Mouse (Mus musculus): ENCODE measurements around the gene Daam2.
"Not testable (repeated sequence)": the region's sequence is repeated elsewhere in the genome, so short reads cannot be mapped to it uniquely, and the experiment has no call there.

Daam2 gene

GRCm38 (mm10) chr17:49448570-49449229, 115.4 kb downstream of the Daam2 start:
- CTCF ChIA-PET = interaction anchor here in 1 of 4 experiments (0.6 kb wide), 1 partner anchor 13 kb away, joined by 3 read pairs; no protein-coding TSS in a partner anchor
- POLR2A ChIA-PET = interaction anchor here in 3 of 4 experiments (1.1 to 1.8 kb wide), 4 partner anchors 8 to 18 kb away, joined by 3 to 6 read pairs (median 4); no protein-coding TSS in a partner anchor

GRCm38 (mm10) chr17:49442841-49443240, 121.3 kb downstream of the Daam2 start:
- POLR2A ChIA-PET = not testable (repeated sequence)

GRCm38 (mm10) chr17:49440331-49441130, 123.6 kb downstream of the Daam2 start:
- CTCF ChIA-PET = no interaction called here
- POLR2A ChIA-PET = interaction anchor here in 3 of 4 experiments (0.8 to 1.5 kb wide), 3 partner anchors 9 kb away, joined by 4 to 7 read pairs (median 6); no protein-coding TSS in a partner anchor

More at GRCm38 (mm10) chr17:49442841-49443240, 121.3 kb downstream of the Daam2 start:
- CTCF ChIA-PET = not testable (repeated sequence)

- POLR2A ChIA-PET = interaction anchor here in 3 of 4 experiments (0.8 to 1.5 kb wide), 3 partner anchors 9 to 10 kb away, joined by 4 to 7 read pairs (median 6); no protein-coding TSS in a partner anchor
Measured at GRCm38 (mm10) chr17:49439706-49440105, 124.4 kb downstream of the Daam2 start.

GRCm38 (mm10) chr17:49438822-49439574, 125.1 kb downstream of the Daam2 start:
- ChIA-PET POLR2A (no interaction called here), CTCF (no interaction called here)

More at GRCm38 (mm10) chr17:49439706-49440105, 124.4 kb downstream of the Daam2 start:
- CTCF ChIA-PET = no interaction called here

GRCm38 (mm10) chr17:49437306-49437705, 126.8 kb downstream of the Daam2 start:
- POLR2A ChIA-PET = interaction anchor here in 2 of 4 experiments (0.7 to 1.2 kb wide), 2 partner anchors 9 to 114 kb away, joined by 3 read pairs; partner anchors contain the start of gene Mocs1 (in 1 of the 2)
- CTCF ChIA-PET = not testable (repeated sequence)

GRCm38 (mm10) chr17:49436631-49437030, 127.5 kb downstream of the Daam2 start:
- ChIA-PET POLR2A (no interaction called here), CTCF (no interaction called here)

- ChIA-PET POLR2A (interaction anchor here in 1 of 4 experiments (1.0 to 1.2 kb wide), 2 partner anchors 21 to 25 kb away, joined by 3 read pairs; no protein-coding TSS in a partner anchor), CTCF (interaction anchor here in 1 of 4 experiments (1.1 kb wide), 1 partner anchor 14 kb away, joined by 3 read pairs; no protein-coding TSS in a partner anchor)
Measured at GRCm38 (mm10) chr17:49435081-49435480, 129.1 kb downstream of the Daam2 start.

- ChIA-PET CTCF (interaction anchor here in 1 of 4 experiments (0.6 kb wide), 1 partner anchor 896 kb away, joined by 4 read pairs; no protein-coding TSS in a partner anchor), POLR2A (interaction anchor here in 1 of 4 experiments (1.0 kb wide), 1 partner anchor 26 kb away, joined by 3 read pairs; no protein-coding TSS in a partner anchor)
Measured at GRCm38 (mm10) chr17:49434236-49434635, 129.9 kb downstream of the Daam2 start.

- ChIA-PET POLR2A (interaction anchor here in 1 of 4 experiments (1.0 to 1.2 kb wide), 3 partner anchors 9 to 24 kb away, joined by 4 to 5 read pairs (median 4); no protein-coding TSS in a partner anchor), CTCF (no interaction called here)
Measured at GRCm38 (mm10) chr17:49433071-49433470, 131.1 kb downstream of the Daam2 start.

GRCm38 (mm10) chr17:49432071-49432711, 132.0 kb downstream of the Daam2 start:
- POLR2A ChIA-PET = interaction anchor here in 1 of 4 experiments (0.7 to 1.1 kb wide), 3 partner anchors 9 to 59 kb away, joined by 3 to 5 read pairs (median 4); no protein-coding TSS in a partner anchor

GRCm38 (mm10) chr17:49431176-49431575, 133.0 kb downstream of the Daam2 start:
- ChIA-PET CTCF (interaction anchor here in 1 of 4 experiments (0.7 kb wide), 1 partner anchor 238 kb away, joined by 6 read pairs; no protein-coding TSS in a partner anchor), POLR2A (interaction anchor here in 2 of 4 experiments (0.6 to 0.7 kb wide), 2 partner anchors 18 to 826 kb away, joined by 3 to 4 read pairs; no protein-coding TSS in a partner anchor)

More at GRCm38 (mm10) chr17:49432071-49432711, 132.0 kb downstream of the Daam2 start:
- CTCF ChIA-PET = no interaction called here

- ChIA-PET CTCF (no interaction called here), POLR2A (no interaction called here)
Measured at GRCm38 (mm10) chr17:49430136-49430535, 134.0 kb downstream of the Daam2 start.

- ChIA-PET CTCF (no interaction called here), POLR2A (no interaction called here)
Measured at GRCm38 (mm10) chr17:49429471-49430129, 134.5 kb downstream of the Daam2 start.

- ChIA-PET POLR2A (interaction anchor here in 1 of 4 experiments (1.5 kb wide), 1 partner anchor 9 kb away, joined by 3 read pairs; no protein-coding TSS in a partner anchor), CTCF (interaction anchor here in 2 of 4 experiments (0.6 to 1.6 kb wide), 2 partner anchors 470 to 673 kb away, joined by 6 read pairs; no protein-coding TSS in a partner anchor)
Measured at GRCm38 (mm10) chr17:49428751-49429415, 135.3 kb downstream of the Daam2 start.

- CTCF ChIA-PET = interaction anchor here in 2 of 4 experiments (0.6 to 1.6 kb wide), 4 partner anchors 23 to 890 kb away, joined by 3 to 7 read pairs (median 4); no protein-coding TSS in a partner anchor
- POLR2A ChIA-PET = interaction anchor here in 2 of 4 experiments (0.6 to 1.5 kb wide), 2 partner anchors 10 to 211 kb away, joined by 3 read pairs; no protein-coding TSS in a partner anchor
Measured at GRCm38 (mm10) chr17:49428239-49428688, 135.9 kb downstream of the Daam2 start, which contains the start of gene Mocs1. Gene Mocs1 (plus strand): TSS chr17:49428362.
